Mouse (Mus musculus): ENCODE measurements around the gene Sppl2b. TPM values are rescaled to one million over a fixed set of nuclear protein-coding genes. Genes with fewer than 3 reads are reported as not detected.

Sppl2b gene
- polyA plus RNA-seq, 1 experiment from 2014 or later = 39.8 TPM

GRCm38 (mm10) chr10:80838346-80838912, 16.6 kb upstream of the Sppl2b start:
- Histone ChIP-seq H3K4me2 (ENCODE audit: low read depth, low read length, severe bottlenecking) (no peak overlapping the region), H3K9ac (ENCODE audit: low read length) (no peak overlapping the region), H3K9me3 (ENCODE audit: control insufficient read depth, low read length) (no peaks in the 10 kb centered on the region; the same call in 1 of the 2 replicates), H3K4me1 (replicated peaks; ENCODE audit: control insufficient read depth, insufficient read depth, low read length) (peaks cover 6% of the 10 kb centered on the region), H3K27me3 (ENCODE audit: control insufficient read depth, insufficient read depth, low read length) (peaks cover 30% of the 10 kb centered on the region), H3K36me3 (ENCODE audit: control insufficient read depth, insufficient read depth, low read length) (no peaks in the 10 kb centered on the region), H3K4me3 (ENCODE audit: low read depth, low read length) (no peak overlapping the region), H3K27ac (ENCODE audit: low read depth, low read length) (no peak overlapping the region)
- DNase-seq (ENCODE audit: low spot score) (no peak), ATAC-seq (replicated peaks; ENCODE audit: low FRiP score) (no peak)
- 59% methylated on average over 2 of the region's 2 CpGs for WGBS

GRCm38 (mm10) chr10:80839848-80840247, 15.2 kb upstream of the Sppl2b start:
- H3K4me2 ChIP-seq (ENCODE audit: low read depth, low read length, severe bottlenecking) = no peak overlapping the region
- no peak overlapping the region for H3K9ac ChIP-seq (ENCODE audit: low read length)
- DNase-seq (ENCODE audit: low spot score) = no peak
- H3K9me3 ChIP-seq (ENCODE audit: control insufficient read depth, low read length) = no peaks in the 10 kb centered on the region; the same call in 1 of the 2 replicates
- no peak overlapping the region for H3K27ac ChIP-seq (ENCODE audit: low read depth, low read length)
- no peak for ATAC-seq (replicated peaks; ENCODE audit: low FRiP score)
- H3K4me3 ChIP-seq (ENCODE audit: low read depth, low read length) = no peak overlapping the region
- H3K27me3 ChIP-seq (ENCODE audit: control insufficient read depth, insufficient read depth, low read length) = peaks cover 40% of the 10 kb centered on the region
- H3K4me1 ChIP-seq (replicated peaks; ENCODE audit: control insufficient read depth, insufficient read depth, low read length) = peaks cover 14% of the 10 kb centered on the region
- no peaks in the 10 kb centered on the region for H3K36me3 ChIP-seq (ENCODE audit: control insufficient read depth, insufficient read depth, low read length)
- WGBS = 64% methylated on average over 6 of the region's 6 CpGs

DNA sequence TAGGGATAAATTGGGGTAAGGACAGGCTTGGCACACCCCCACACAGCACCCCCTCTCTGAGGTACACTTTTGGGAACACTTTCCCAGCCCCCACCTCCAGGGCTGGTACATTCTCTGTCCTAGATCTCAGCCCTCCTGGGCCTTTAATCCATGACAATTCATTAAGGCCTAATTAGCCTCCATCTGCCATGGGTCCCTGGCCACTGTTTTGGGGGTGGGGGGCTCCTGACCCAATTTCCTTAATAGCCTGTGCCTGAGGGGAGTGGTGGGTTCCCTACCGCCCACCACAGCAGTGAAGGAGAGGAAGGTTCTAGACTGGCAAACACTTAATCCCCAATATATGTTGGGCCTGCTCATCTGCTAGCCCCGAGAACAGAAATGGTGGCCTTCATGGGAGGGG, 13.4 kb upstream of the Sppl2b start:
- Histone ChIP-seq H3K36me3 (ENCODE audit: control insufficient read depth, insufficient read depth, low read length) (no peaks in the 10 kb centered on the region), H3K9me3 (ENCODE audit: control insufficient read depth, low read length) (no peaks in the 10 kb centered on the region), H3K4me3 (ENCODE audit: low read depth, low read length) (no peak overlapping the region), H3K27me3 (ENCODE audit: control insufficient read depth, insufficient read depth, low read length) (peaks cover 31% of the 10 kb centered on the region), H3K4me1 (replicated peaks; ENCODE audit: control insufficient read depth, insufficient read depth, low read length) (peaks cover 14% of the 10 kb centered on the region), H3K27ac (ENCODE audit: low read depth, low read length) (no peak overlapping the region), H3K4me2 (ENCODE audit: low read depth, low read length, severe bottlenecking) (no peak overlapping the region), H3K9ac (ENCODE audit: low read length) (no peak overlapping the region)
- 66% methylated on average over 2 of the region's 2 CpGs for WGBS
- ATAC-seq (replicated peaks; ENCODE audit: low FRiP score) (no peak), DNase-seq (ENCODE audit: low spot score) (no peak)

DNA sequence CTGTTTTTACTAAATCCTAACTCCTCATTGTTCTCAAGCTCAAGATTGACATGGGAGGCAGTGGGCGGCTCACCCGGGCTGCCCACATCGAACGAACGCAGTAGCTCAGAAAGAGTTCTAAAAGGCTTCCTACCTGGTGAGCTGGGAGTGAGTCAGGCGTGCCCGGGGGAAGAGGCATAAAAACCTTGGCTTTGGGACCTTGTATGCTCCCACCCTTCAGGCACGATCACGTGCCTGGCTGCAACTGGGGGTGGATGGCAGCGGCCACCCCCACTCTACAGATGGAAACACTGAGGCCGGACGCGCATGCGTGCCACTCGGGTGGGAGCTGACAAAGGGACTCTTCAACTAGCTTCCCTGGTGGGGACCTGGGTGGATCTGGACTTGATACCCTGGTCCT, 12.7 kb upstream of the Sppl2b start:
- Histone ChIP-seq H3K36me3 (ENCODE audit: control insufficient read depth, insufficient read depth, low read length) (no peaks in the 10 kb centered on the region), H3K4me3 (ENCODE audit: low read depth, low read length) (no peak overlapping the region), H3K9me3 (ENCODE audit: control insufficient read depth, low read length) (no peaks in the 10 kb centered on the region), H3K4me1 (replicated peaks; ENCODE audit: control insufficient read depth, insufficient read depth, low read length) (peaks cover 14% of the 10 kb centered on the region), H3K9ac (ENCODE audit: low read length) (no peak overlapping the region), H3K27ac (ENCODE audit: low read depth, low read length) (no peak overlapping the region), H3K27me3 (ENCODE audit: control insufficient read depth, insufficient read depth, low read length) (peaks cover 29% of the 10 kb centered on the region), H3K4me2 (ENCODE audit: low read depth, low read length, severe bottlenecking) (no peak overlapping the region)
- DNase-seq (ENCODE audit: low spot score) = no peak
- 82% methylated on average over 15 of the region's 15 CpGs for WGBS
- ATAC-seq (replicated peaks; ENCODE audit: low FRiP score) = no peak

DNA sequence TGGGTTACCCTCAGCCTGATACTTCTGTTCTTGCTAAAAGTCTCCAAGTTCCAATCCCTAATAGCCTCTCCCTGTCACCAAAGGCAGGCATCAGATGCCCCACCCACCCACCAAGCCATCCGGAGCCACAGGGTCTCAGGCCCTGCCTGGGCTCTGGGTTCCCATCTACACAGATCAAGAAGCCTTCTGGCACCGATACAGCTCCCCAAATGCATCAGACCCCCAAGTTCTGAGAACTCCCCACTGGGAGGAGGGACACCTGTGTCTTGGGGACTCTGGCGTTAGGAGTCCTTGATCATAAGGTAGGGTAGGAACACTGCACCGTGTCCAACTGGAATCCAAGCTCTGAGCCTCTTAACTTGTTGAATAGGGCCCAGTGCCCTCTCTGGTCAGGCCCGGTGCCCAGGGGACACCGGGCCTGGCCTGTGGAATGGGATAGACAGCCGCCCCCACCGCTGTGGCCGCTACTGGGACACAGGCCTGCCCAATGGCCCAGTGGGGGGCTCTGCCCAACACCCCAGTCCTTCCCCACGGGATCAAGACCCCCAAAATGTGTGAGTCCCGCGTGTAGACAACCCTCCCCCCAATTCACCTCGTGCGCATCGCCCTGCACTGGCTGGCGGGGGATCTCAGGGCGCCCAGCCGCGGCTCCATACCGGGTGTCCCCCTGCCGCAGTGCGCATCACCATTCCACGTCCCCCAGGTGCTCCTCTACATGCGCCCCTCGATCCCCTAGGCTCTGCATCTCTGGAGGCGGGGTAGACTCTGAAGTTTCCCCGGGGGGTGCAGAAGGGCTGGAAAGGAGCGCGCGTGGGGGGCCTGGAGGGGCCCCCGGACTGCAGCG, 11.8 kb upstream of the Sppl2b start:
- no peak; the same call in 1 of the 2 replicates for ATAC-seq (replicated peaks; ENCODE audit: low FRiP score)

GRCm38 (mm10) chr10:80843931-80844547, 11.0 kb upstream of the Sppl2b start, which contains the start of gene Lingo3:
Gene Lingo3 (minus strand): TSS chr10:80844039.
- ATAC-seq (replicated peaks; ENCODE audit: low FRiP score) (peak; percentile 40), DNase-seq (ENCODE audit: low spot score) (no peak)
- peak within 1 kb of the TSS; percentile 56 for H3K9ac ChIP-seq (ENCODE audit: low read length)
- H3K4me1 ChIP-seq (replicated peaks; ENCODE audit: control insufficient read depth, insufficient read depth, low read length) = peaks cover 11% of the 10 kb centered on the region
- H3K27ac ChIP-seq (ENCODE audit: low read depth, low read length) = no peak within 1 kb of the TSS
- peak within 1 kb of the TSS; percentile 39 for H3K4me3 ChIP-seq (ENCODE audit: low read depth, low read length)
- WGBS = 7% methylated on average over 43 of the region's 51 CpGs
- H3K27me3 ChIP-seq (ENCODE audit: control insufficient read depth, insufficient read depth, low read length) = peaks cover 29% of the 10 kb centered on the region
- H3K36me3 ChIP-seq (ENCODE audit: control insufficient read depth, insufficient read depth, low read length) = no peaks in the 10 kb centered on the region
- peak within 1 kb of the TSS; percentile 64 for H3K4me2 ChIP-seq (ENCODE audit: low read depth, low read length, severe bottlenecking)
- no peaks in the 10 kb centered on the region for H3K9me3 ChIP-seq (ENCODE audit: control insufficient read depth, low read length)

More for the DNA sequence above, 11.8 kb upstream of the Sppl2b start:
- Histone ChIP-seq H3K9ac (ENCODE audit: low read length) (peak overlapping the region; percentile 56), H3K27ac (ENCODE audit: low read depth, low read length) (no peak overlapping the region), H3K4me2 (ENCODE audit: low read depth, low read length, severe bottlenecking) (peak overlapping the region; percentile 64), H3K9me3 (ENCODE audit: control insufficient read depth, low read length) (no peaks in the 10 kb centered on the region), H3K36me3 (ENCODE audit: control insufficient read depth, insufficient read depth, low read length) (no peaks in the 10 kb centered on the region), H3K27me3 (ENCODE audit: control insufficient read depth, insufficient read depth, low read length) (peaks cover 29% of the 10 kb centered on the region), H3K4me3 (ENCODE audit: low read depth, low read length) (peak overlapping the region; percentile 39), H3K4me1 (replicated peaks; ENCODE audit: control insufficient read depth, insufficient read depth, low read length) (peaks cover 11% of the 10 kb centered on the region)
- no peak for DNase-seq (ENCODE audit: low spot score)
- 9% methylated on average over 32 of the region's 32 CpGs for WGBS

DNA sequence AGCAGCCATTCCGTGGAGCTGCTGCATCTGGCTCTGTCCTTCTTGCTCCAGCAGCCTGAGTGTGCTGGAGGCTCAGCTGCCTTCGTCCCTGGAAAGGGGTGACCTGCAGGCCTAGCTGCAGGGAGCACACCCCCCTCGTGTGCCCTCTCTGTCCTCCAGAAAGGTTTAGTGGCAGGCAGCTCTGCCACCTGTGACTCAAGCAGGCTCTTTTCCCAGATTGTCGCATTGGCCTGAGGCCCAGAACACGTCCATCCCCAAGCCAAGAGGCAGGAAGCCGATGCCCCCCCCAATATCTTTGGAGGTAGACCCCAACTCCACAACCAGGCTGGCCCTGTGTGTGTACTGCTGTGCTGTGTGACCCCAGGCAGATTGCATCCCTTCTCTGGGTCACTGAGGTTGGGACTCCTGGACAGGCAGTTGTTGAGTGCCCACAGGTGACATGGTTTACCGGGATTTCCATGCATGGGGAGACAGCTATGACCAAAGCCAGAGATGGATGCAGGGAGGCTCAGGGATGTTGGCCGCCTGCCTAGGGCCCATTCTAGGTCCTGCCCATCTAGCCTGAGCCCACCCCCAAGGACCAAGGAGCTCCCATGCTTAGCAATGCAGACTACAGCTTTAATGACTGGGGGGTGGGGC, 9.9 kb upstream of the Sppl2b start:
- no peak for DNase-seq (ENCODE audit: low spot score)

GRCm38 (mm10) chr10:80845732-80846131, 9.3 kb upstream of the Sppl2b start:
- Histone ChIP-seq H3K36me3 (ENCODE audit: control insufficient read depth, insufficient read depth, low read length) (no peaks in the 10 kb centered on the region), H3K4me3 (ENCODE audit: low read depth, low read length) (no peak overlapping the region), H3K9ac (ENCODE audit: low read length) (no peak overlapping the region), H3K4me2 (ENCODE audit: low read depth, low read length, severe bottlenecking) (no peak overlapping the region), H3K27ac (ENCODE audit: low read depth, low read length) (no peak overlapping the region), H3K27me3 (ENCODE audit: control insufficient read depth, insufficient read depth, low read length) (peaks cover 29% of the 10 kb centered on the region), H3K9me3 (ENCODE audit: control insufficient read depth, low read length) (no peaks in the 10 kb centered on the region), H3K4me1 (replicated peaks; ENCODE audit: control insufficient read depth, insufficient read depth, low read length) (peaks cover 11% of the 10 kb centered on the region)
- DNase-seq (ENCODE audit: low spot score) (no peak), ATAC-seq (replicated peaks; ENCODE audit: low FRiP score) (no peak)
- 85% methylated on average over 12 of the region's 12 CpGs for WGBS

More for the DNA sequence above, 9.9 kb upstream of the Sppl2b start:
- Histone ChIP-seq H3K27me3 (ENCODE audit: control insufficient read depth, insufficient read depth, low read length) (peaks cover 29% of the 10 kb centered on the region), H3K9me3 (ENCODE audit: control insufficient read depth, low read length) (no peaks in the 10 kb centered on the region), H3K36me3 (ENCODE audit: control insufficient read depth, insufficient read depth, low read length) (no peaks in the 10 kb centered on the region), H3K4me3 (ENCODE audit: low read depth, low read length) (no peak overlapping the region), H3K4me1 (replicated peaks; ENCODE audit: control insufficient read depth, insufficient read depth, low read length) (peaks cover 11% of the 10 kb centered on the region), H3K27ac (ENCODE audit: low read depth, low read length) (no peak overlapping the region), H3K4me2 (ENCODE audit: low read depth, low read length, severe bottlenecking) (no peak overlapping the region), H3K9ac (ENCODE audit: low read length) (no peak overlapping the region)
- 72% methylated on average over 8 of the region's 8 CpGs for WGBS
- ATAC-seq (replicated peaks; ENCODE audit: low FRiP score) = no peak
